Mouse (Mus musculus): Measurements from ENCODE around the gene Fads2. TPM values are rescaled to one million over a fixed set of nuclear protein-coding genes. Genes with fewer than 3 reads are reported as not detected.

The Fads2 gene
- total and polyA plus RNA-seq, 3 experiments = 55.2 to 119 TPM; not detected in 1

- H3K4me1 ChIP-seq (ENCODE audit: control insufficient read depth in 1 of 2, insufficient read depth in 2 of 2, low read length in 2 of 2) = peaks cover 2 to 40% of the 10 kb centered on the region in 2 experiments; a peak in 3 of 4 replicates
- H3K4me3 ChIP-seq (ENCODE audit: control insufficient read depth in 1 of 2, insufficient read depth in 1 of 2, low read depth in 2 of 2, low read length in 2 of 2) = peak overlapping the region; percentile 28 to 43
- no peaks in the 10 kb centered on the region for H3K9me3 ChIP-seq (replicated peaks; ENCODE audit: insufficient read depth, low read length)
- H3K27ac ChIP-seq (ENCODE audit: control insufficient read depth, low read depth, low read length) = peak overlapping the region; percentile 71
- peaks cover 13% of the 10 kb centered on the region for H3K79me2 ChIP-seq (ENCODE audit: control insufficient read depth, insufficient read depth, low read length, poor library complexity)
- peak overlapping the region; percentile 45 for H3K9ac ChIP-seq (ENCODE audit: control insufficient read depth, low read depth, low read length, poor library complexity, severe bottlenecking)
- peak; percentile 58 for DNase-seq (ENCODE audit: low read depth, low spot score)
- H3K27me3 ChIP-seq (ENCODE audit: control insufficient read depth in 1 of 2, insufficient read depth in 2 of 2, low read length in 2 of 2) = no peaks in the 10 kb centered on the region
- H3K36me3 ChIP-seq (ENCODE audit: control insufficient read depth in 1 of 2, insufficient read depth in 2 of 2, low read length in 2 of 2) = peaks cover 0 to 30% of the 10 kb centered on the region in 2 experiments; a peak in 2 of 4 replicates
- TF ChIP-seq MAZ (IDR thresholded peaks at IDR 0.05; ENCODE audit: low read depth, low read length) (no peak), EP300 (IDR thresholded peaks at IDR 0.05; ENCODE audit: low read depth in 1 of 2, low read length in 2 of 2) (0 out of 4 replicates have a peak, but pooled peaks of 1 of the 2 experiments have one; percentile 24), TBP (IDR thresholded peaks at IDR 0.05; ENCODE audit: low read depth, low read length) (no peak), ELF1 (IDR thresholded peaks at IDR 0.05; ENCODE audit: low read depth, low read length) (no peak), GATA1 (IDR thresholded peaks at IDR 0.05; ENCODE audit: low read depth, low read length) (0 out of 2 replicates have a peak, but pooled peaks have one; percentile 32), JUND (IDR thresholded peaks at IDR 0.05; ENCODE audit: low read depth, low read length) (no peak), E2F4 (IDR thresholded peaks at IDR 0.05; ENCODE audit: borderline replicate concordance, low read depth, low read length) (no peak), USF1 (IDR thresholded peaks at IDR 0.05; ENCODE audit: low read depth, low read length) (peak; percentile 43; the same call in 1 of the 2 replicates), MXI1 (IDR thresholded peaks at IDR 0.05; ENCODE audit: low read depth, low read length) (peak; percentile 38; the same call in 1 of the 2 replicates), BHLHE40 (IDR thresholded peaks at IDR 0.05; ENCODE audit: borderline replicate concordance, low read depth, low read length) (peak; percentile 75)
Measured at GRCm38 (mm10) chr19:10104234-10104633, 2.7 kb upstream of the Fads2 start.

DNA sequence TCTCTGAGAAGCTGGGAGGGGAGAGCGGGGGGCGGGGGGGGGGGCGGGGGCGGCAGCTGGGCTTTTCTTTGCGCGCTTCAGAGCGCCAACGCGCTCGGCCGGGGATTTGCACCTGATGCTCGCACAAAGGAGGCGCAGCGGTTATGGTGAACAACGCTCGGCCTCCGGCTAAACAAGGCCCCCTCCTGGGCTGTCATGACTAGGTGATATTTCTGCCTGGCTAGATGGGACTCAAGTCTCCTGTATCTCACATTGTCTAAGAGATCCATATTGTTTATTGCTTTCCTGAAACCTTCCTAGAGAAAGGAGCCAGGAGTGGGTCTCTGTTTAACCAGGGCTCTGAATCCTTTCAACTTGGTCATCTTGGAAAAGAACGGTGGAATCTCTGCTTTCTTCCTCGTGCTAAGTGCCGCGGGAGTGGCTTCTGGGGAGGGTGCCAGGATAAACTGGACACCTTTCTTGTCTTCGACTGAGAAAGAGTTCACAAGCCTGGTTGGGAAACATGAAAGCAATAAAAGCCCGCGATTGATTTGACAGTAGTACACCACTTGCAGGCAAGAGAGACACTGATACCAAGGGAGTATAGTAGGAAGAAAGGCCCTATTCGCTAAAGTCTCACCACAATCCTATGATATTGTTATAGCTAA is 631 bp upstream of the Fads2 start:
- Histone ChIP-seq H3K4me3 (ENCODE audit: control insufficient read depth in 1 of 2, insufficient read depth in 1 of 2, low read depth in 2 of 2, low read length in 2 of 2) (peak overlapping the region; percentile 65 to 92), H3K9ac (ENCODE audit: control insufficient read depth, low read depth, low read length, poor library complexity, severe bottlenecking) (peak overlapping the region; percentile 84), H3K27ac (ENCODE audit: control insufficient read depth, low read depth, low read length) (peak overlapping the region; percentile 50), H3K4me1 (ENCODE audit: control insufficient read depth in 1 of 2, insufficient read depth in 2 of 2, low read length in 2 of 2) (peaks cover 2 to 40% of the 10 kb centered on the region in 2 experiments; a peak in 3 of 4 replicates), H3K36me3 (ENCODE audit: control insufficient read depth in 1 of 2, insufficient read depth in 2 of 2, low read length in 2 of 2) (peaks cover 0 to 30% of the 10 kb centered on the region in 2 experiments; a peak in 3 of 4 replicates), H3K9me3 (replicated peaks; ENCODE audit: insufficient read depth, low read length) (no peaks in the 10 kb centered on the region), H3K27me3 (ENCODE audit: control insufficient read depth in 1 of 2, insufficient read depth in 2 of 2, low read length in 2 of 2) (no peaks in the 10 kb centered on the region), H3K79me2 (ENCODE audit: control insufficient read depth, insufficient read depth, low read length, poor library complexity) (peaks cover 13% of the 10 kb centered on the region)
- TF ChIP-seq ZMIZ1 (IDR thresholded peaks at IDR 0.05; ENCODE audit: low read depth, low read length) = no peak
- TF ChIP-seq MAFK (IDR thresholded peaks at IDR 0.05; ENCODE audit: borderline replicate concordance, low read depth, low read length) = no peak
- no peak for TF ChIP-seq CHD2 (IDR thresholded peaks at IDR 0.05; ENCODE audit: low read length)
- no peak for TF ChIP-seq NRF1 (IDR thresholded peaks at IDR 0.05; ENCODE audit: insufficient read depth, low read depth, low read length, poor library complexity, severe bottlenecking)
- TF ChIP-seq POLR2A (IDR thresholded peaks at IDR 0.05; ENCODE audit: control insufficient read depth in 1 of 2, insufficient read depth in 1 of 2, low read depth in 1 of 2, low read length in 2 of 2, poor library complexity in 1 of 2) = no peak
- no peak for TF ChIP-seq RAD21 (IDR thresholded peaks at IDR 0.05; ENCODE audit: low read depth, low read length)
- TF ChIP-seq CTCF (IDR thresholded peaks at IDR 0.05 in 2 of 3, conservative IDR thresholded peaks at IDR 0.05 in 1 of 3; ENCODE audit: control insufficient read depth in 1 of 3, insufficient read depth in 1 of 3, low read depth in 2 of 3, low read length in 3 of 3, poor library complexity in 1 of 3, severe bottlenecking in 1 of 3) = peak in 1 of 3 experiments; percentile 3; a peak in 1 of 6 replicates
- no peak for TF ChIP-seq GABPA (IDR thresholded peaks at IDR 0.05; ENCODE audit: low read depth, low read length)
- peak; percentile 6; the same call in 1 of the 2 replicates for TF ChIP-seq MAX (IDR thresholded peaks at IDR 0.05; ENCODE audit: low read length)
- TF ChIP-seq SIN3A (IDR thresholded peaks at IDR 0.05; ENCODE audit: low read length) = peak; percentile 53; the same call in 1 of the 2 replicates
- no peak for TF ChIP-seq KAT2A (conservative IDR thresholded peaks at IDR 0.05; ENCODE audit: low read depth, low read length)
- DNase-seq (ENCODE audit: low read depth, low spot score) = no peak
